Mouse (Mus musculus) mature B cell (primary cell): Measurements from ENCODE around the gene Zfp266.
"Not testable (repeated sequence)": the region's sequence is repeated elsewhere in the genome, so short reads cannot be mapped to it uniquely, and the experiment has no call there.

Experiments
- in situ Hi-C: fragments of 300-500 bp; cut with MboI; formaldehyde crosslinking; loops from 2 replicates; pipeline ENCODE4 v1.14.3; 2019

Zfp266 gene

GRCm38 (mm10) chr9:20521306-20521957 is at the start of gene Zfp266:
Gene Zfp266, minus strand, starts transcription at chr9:20521417.
- in situ Hi-C loops: no loop called here

GRCm38 (mm10) chr9:20565326-20566030 is 44.3 kb upstream of the Zfp266 start:
- in situ Hi-C loops: not testable (repeated sequence)

GRCm38 (mm10) chr9:20562177-20562576 is 41.0 kb upstream of the Zfp266 start:
- in situ Hi-C loops: no loop called here

GRCm38 (mm10) chr9:20552698-20553097 is 31.5 kb upstream of the Zfp266 start:
- in situ Hi-C loops: no loop called here

DNA sequence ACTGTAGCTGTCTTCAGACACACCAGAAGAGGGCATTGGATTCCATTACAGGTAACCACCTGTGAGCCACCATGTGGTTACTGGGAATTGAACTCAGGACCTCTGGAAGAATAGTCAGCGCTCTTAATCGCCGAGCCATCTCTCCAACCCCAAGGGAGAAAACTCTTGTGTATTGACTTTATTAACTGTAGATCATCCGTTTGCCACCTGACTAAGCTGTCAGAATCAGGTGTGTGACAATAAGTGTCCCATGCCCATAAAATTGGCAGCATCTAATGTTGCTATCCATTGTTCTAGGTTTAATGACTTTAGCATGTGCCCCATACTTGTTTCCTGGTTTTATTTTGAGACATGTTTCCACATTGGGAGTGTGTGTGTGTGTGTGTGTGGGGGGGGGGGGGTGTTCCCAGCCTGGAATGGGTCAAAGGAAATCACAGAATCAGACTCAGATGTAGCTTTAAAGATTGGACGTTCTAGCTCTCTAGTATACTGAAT is 30.6 kb upstream of the Zfp266 start:
- in situ Hi-C loops: no loop called here

GRCm38 (mm10) chr9:20545151-20545550 is 23.9 kb upstream of the Zfp266 start:
- in situ Hi-C loops: no loop called here

DNA sequence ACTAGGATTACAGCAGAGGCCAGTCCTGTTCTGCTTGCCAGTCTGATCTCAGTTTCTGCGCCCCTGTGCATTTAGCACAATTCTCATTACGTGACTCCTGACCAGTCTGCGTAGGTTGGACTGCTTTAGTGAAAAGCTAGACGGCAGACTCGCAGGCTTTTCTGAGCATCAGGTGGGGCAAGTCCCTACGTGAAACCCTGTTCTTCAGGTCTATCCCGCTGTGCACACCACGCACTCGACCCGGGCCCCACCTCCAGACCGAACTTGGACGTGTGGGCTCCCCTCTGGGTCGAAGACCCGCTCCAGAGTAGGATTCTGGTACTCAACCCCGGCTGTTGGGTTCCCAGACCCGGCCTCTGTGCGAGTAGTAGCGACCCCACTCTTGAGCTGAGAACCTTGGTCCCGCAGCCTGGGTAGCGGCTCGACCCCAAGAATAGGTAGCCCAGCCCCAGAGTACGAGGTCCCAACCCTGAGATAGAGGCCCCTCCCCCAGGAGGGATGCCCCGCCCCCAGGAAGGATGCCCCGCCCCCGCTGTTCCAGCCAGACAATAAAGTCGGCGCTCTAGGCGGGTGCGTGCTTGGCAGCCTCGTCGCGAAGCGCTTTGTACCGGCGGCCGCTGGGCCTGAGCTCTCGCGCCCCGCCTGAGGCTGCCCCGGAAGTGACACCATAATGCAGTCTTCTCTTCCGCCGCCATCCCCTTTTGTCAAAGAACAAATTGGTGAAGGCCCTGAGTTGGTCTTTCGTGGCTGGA is 23.0 kb upstream of the Zfp266 start:
- in situ Hi-C loops: no loop called here

DNA sequence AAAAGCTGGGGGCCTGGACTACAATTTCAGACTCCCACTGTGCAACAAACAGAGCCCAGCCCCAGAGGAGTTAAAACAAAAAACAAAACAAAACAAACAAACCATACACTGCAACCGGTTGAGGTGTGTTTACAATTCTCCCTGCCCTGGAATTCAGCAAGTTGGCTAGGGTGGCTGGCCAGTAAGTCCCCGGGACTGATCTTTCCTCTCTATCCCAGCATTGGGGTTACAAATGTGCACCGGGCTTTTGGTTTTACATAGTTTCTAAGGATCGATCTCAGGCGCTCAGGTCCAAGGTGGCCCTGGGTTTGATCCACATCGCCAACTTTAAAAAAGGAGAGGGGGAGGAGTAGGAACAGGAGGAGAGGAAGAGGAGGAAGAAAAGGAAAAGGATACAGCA is 22.3 kb upstream of the Zfp266 start:
- in situ Hi-C loops: no loop called here

DNA sequence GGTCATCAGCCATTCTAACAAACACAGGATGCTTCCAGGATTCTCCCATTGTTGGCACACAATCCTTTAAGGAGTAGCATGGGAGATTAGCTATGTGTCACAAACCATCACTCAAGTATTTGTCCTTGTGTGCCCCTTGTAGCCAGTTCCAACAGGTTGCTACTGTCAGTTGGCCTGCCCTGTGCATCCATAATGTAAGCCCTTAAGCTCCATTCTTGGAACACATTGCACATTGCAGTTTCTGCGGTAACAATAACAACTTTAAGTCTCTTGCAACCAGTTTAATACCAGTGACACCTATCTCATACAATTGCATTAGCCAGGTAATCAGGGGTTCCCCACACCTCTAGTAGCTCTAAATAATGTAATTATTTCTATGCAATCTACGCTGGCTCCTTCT is 15.4 kb upstream of the Zfp266 start:
- in situ Hi-C loops: no loop called here

DNA sequence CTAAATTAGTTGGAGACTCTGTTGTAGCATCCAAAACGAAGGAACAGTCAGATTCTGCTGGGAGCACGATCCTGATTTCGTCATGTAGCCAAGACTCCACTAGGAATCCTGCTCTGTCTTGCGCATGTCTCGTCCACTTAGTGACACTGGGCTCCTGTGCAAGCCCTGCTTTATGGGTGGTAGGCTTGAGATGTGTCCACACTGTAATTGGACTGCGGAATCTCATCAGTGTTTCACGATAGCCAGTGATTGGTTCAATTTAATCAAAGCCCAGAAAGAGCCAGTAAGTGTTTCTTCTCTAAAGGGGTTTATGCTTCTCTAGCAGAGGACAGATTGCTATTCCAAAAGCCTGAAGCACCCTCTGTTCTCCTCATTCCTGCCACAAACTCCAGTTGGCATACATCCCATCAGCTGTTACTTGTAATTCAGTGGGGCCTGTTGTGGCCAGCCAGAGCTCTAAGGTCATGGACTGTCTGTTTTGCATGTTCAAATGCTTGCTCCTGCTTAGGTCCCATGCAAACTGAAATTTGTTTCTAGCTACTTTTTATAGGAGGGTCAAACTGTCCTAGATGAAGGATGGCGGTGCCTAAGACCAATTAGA is 13.2 kb upstream of the Zfp266 start:
- in situ Hi-C loops: no loop called here

- in situ Hi-C loops: no loop called here
Observed at GRCm38 (mm10) chr9:20520531-20521210, 546 bp downstream of the Zfp266 start.

DNA sequence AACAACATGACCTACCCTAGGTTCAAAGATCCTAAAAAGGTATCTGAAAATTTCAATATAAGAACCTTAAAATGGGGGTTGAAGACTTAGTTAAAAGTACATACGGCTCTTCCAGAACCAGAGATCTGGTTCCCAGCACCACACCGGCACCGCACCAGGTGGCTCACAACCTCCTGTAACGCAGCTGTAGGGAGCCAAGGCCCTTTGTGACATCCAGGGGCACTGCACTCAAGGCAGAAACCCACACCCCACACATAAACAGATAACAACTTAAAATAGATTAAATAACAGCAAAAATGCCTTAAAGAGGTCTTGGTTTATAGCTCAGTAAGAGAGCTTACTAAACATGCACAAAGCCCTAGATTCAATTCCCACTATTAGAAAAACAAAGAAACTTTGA is 1.3 kb downstream of the Zfp266 start:
- in situ Hi-C loops: no loop called here

- in situ Hi-C loops: no loop called here
Observed at GRCm38 (mm10) chr9:20518708-20519107, 2.5 kb downstream of the Zfp266 start.

DNA sequence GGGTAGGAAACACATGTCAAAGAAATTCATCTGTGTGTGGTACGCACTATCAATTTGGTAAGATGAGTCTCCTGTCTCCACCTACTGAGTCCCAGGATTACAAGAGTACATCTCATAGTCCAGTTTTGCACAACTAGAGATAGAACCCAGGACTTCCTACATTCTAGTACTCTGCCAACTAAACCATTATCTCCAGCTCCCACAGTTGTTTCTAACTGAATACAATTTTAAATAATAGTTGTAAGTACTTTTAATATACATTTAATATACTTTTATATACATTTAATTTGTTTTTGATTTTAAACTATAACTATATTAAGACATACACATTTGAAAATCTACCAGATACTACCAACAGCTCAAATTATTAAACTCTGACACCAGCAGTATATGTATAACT is 3.5 kb downstream of the Zfp266 start:
- in situ Hi-C loops: no loop called here

DNA sequence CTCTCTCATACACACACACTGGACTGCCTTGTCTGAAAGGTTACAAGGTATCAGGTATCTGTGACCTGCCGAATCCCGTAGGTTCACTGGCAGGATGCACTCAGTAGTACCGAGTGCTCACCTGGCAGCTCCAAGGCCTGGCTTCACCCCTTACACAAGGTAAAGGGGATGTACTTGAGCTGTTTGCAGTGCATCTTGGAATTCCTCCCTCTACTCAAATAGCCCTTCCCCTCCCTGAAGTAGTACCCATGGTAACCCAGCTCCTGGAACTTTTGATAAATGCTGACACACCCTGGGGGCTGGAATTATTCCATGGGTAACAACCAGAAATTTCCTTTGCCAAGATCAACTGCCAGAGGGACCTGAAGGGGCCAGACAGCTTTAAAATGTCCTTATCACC is 7.2 kb downstream of the Zfp266 start:
- in situ Hi-C loops: no loop called here

- in situ Hi-C loops: no loop called here
Observed at GRCm38 (mm10) chr9:20512714-20513113, 8.5 kb downstream of the Zfp266 start.

- in situ Hi-C loops: no loop called here
Observed at GRCm38 (mm10) chr9:20511645-20512044, 9.6 kb downstream of the Zfp266 start.

- in situ Hi-C loops: no loop called here
Observed at GRCm38 (mm10) chr9:20510346-20510745, 10.9 kb downstream of the Zfp266 start.

- in situ Hi-C loops: no loop called here
Observed at GRCm38 (mm10) chr9:20509676-20510075, 11.5 kb downstream of the Zfp266 start.

- in situ Hi-C loops: no loop called here
Observed at GRCm38 (mm10) chr9:20504801-20505200, 16.4 kb downstream of the Zfp266 start.

- in situ Hi-C loops: no loop called here
Observed at GRCm38 (mm10) chr9:20493281-20493680, 27.9 kb downstream of the Zfp266 start.
